Mouse (Mus musculus) liver, adult 2 months (tissue): ENCODE data around the gene Ubtd2. TPM values are rescaled to one million over a fixed set of nuclear protein-coding genes. Genes with fewer than 3 reads are reported as not detected.

Experiments used
- DNase-seq: peaks from one replicate; pipeline ENCODE4 v3.0.0-alpha.2; 2011; ENCODE audit warnings: low read depth, low spot score; ENCODE audit errors: extremely low read depth
- H3K27ac ChIP-seq: fragments of 200-500 bp; replicated peaks from 2 replicates; pipeline ENCODE4 v1.5.1; 2012; ENCODE audit warnings: low read depth, mild to moderate bottlenecking, control low read depth, inconsistent platforms, low read length; ENCODE audit not compliant: insufficient read depth
- H3K27me3 ChIP-seq: fragments of 200-500 bp; 2 replicates; pipeline ENCODE4 v1.6.1; 2012; ENCODE audit warnings: mild to moderate bottlenecking, moderate library complexity, low read length, inconsistent platforms; ENCODE audit not compliant: control insufficient read depth, insufficient read depth
- H3K36me3 ChIP-seq: fragments of 200-500 bp; 2 replicates; pipeline ENCODE4 v1.6.1; 2012; ENCODE audit warnings: low read length, inconsistent platforms; ENCODE audit not compliant: control insufficient read depth, insufficient read depth
- H3K4me1 ChIP-seq: fragments of 200-500 bp; 2 replicates; pipeline ENCODE4 v1.6.1; 2011; ENCODE audit warnings: low read length; ENCODE audit not compliant: control insufficient read depth, insufficient read depth
- H3K4me3 ChIP-seq: fragments of 200-500 bp; 2 replicates; pipeline ENCODE4 v1.5.1; 2011; ENCODE audit warnings: low read depth, mild to moderate bottlenecking, control low read depth, low read length, moderate library complexity; ENCODE audit not compliant: insufficient read depth
- H3K79me2 ChIP-seq: fragments of 200-500 bp; 2 replicates; pipeline ENCODE4 v1.6.1; 2012; ENCODE audit warnings: inconsistent platforms, mild to moderate bottlenecking, low read length, moderate library complexity; ENCODE audit not compliant: control insufficient read depth, insufficient read depth
- H3K9ac ChIP-seq: fragments of 200-500 bp; 2 replicates; pipeline ENCODE4 v1.6.1; 2012; ENCODE audit warnings: low read depth, mild to moderate bottlenecking, control low read depth, inconsistent platforms, low read length
- CTCF ChIP-seq: fragments of 200-500 bp; IDR thresholded peaks from 2 replicates; pipeline ENCODE4 v1.5.1; 2011; ENCODE audit warnings: low read depth, low read length, control low read depth
- POLR2A ChIP-seq: fragments of 200-500 bp; IDR thresholded peaks from 2 replicates; pipeline ENCODE4 v1.6.1; 2011; ENCODE audit warnings: low read length, control low read depth; ENCODE audit not compliant: insufficient read depth; ENCODE audit errors: extremely low read depth
- WGBS: fragments of 180-500 bp; shearing (Covaris S2); methylation state at CpG from one replicate; pipeline ENCODE4 v1.1.7; 2018; 5-methylcytosine and 5-hydroxymethylcytosine counted together
- polyA plus RNA-seq: library from polyadenylated mRNA; depleted of rRNA; stranded (reverse); fragments of >200 nt; gene quantifications from 2 replicates; pipeline ENCODE4 v1.2.3, GENCODE M21; 2012
- total RNA-seq: library from RNA; depleted of rRNA; stranded (reverse); fragments of >200 nt; gene quantifications from 2 replicates; pipeline ENCODE4 v1.2.3, GENCODE M21; 2014

Ubtd2 gene
- total and polyA plus RNA-seq, 2 experiments, result 1.5 to 1.8 TPM

DNA sequence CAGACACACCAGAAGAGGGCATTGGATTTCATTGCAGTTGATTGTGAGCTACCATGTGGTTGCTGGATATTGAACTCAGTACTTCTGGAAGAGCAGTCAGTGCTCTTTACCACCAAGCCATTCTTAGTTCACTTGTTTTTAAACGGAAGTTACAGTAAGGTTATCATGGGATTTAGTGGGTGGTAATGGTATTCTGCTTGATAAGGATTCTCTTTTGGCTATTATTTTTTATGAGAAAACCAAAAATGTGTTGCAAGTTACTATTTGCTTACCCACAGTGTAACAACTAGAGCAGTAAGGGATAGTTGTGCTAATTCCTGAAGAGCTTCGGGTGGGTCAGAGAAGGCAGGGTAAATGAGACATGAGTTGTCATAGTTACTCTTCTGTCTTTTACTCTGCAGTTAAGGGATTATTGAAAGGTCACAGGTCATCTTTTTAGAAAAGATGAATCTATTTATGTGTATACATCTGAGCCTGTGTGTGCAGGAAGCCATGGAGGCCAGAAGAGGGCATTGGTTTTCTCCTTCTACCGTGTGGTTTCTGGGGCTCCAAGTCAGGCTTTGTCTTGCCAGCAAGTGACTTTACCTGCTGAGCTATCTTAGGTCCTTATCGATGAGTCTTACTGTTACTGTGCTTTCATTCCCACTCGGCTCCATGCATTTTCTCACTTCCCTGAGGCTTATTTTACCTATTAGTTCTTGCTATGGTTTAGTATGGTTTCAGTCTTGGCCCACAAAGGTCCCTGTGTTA is 20.5 kb downstream of the Ubtd2 start:
- Histone ChIP-seq H3K9ac (no peak overlapping the region), H3K36me3 (no peaks in the 10 kb centered on the region), H3K79me2 (peaks cover 8% of the 10 kb centered on the region; the same call in 1 of the 2 replicates), H3K27ac (no peak overlapping the region), H3K4me3 (no peak overlapping the region), H3K27me3 (no peaks in the 10 kb centered on the region), H3K4me1 (no peaks in the 10 kb centered on the region; the same call in 1 of the 2 replicates)
- TF ChIP-seq CTCF (no peak), POLR2A (no peak)
- no peak for DNase-seq
- 89% methylated on average over 5 of the region's 5 CpGs for WGBS

DNA sequence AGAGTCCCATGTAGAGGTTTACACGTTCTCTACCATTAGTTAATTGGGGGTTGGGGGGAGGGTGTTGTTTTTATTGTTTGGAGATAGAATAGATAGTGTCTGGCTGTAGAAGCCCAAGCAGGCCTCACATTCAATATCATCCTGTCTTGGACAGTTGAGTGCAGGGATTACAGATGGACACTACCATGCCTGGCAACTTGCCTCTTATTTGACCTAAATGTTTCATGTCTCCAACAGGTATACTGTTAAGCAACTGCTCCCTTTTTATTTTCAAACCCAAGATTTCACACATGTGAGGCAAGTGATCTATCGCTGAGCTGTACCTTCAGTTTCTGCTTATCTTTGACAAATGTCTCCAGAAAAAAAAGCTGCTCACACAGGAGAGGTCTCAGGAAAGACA is 26.4 kb downstream of the Ubtd2 start:
- H3K9ac ChIP-seq, result no peak overlapping the region
- no peak overlapping the region for H3K27ac ChIP-seq
- no peak overlapping the region for H3K4me3 ChIP-seq
- TF ChIP-seq POLR2A (no peak), CTCF (no peak)
- no peaks in the 10 kb centered on the region; the same call in 1 of the 2 replicates for H3K4me1 ChIP-seq
- peaks cover 2% of the 10 kb centered on the region; the same call in 1 of the 2 replicates for H3K79me2 ChIP-seq
- 67% methylated on average over 2 of the region's 2 CpGs for WGBS
- DNase-seq, result no peak
- no peaks in the 10 kb centered on the region for H3K36me3 ChIP-seq
- H3K27me3 ChIP-seq, result no peaks in the 10 kb centered on the region

DNA sequence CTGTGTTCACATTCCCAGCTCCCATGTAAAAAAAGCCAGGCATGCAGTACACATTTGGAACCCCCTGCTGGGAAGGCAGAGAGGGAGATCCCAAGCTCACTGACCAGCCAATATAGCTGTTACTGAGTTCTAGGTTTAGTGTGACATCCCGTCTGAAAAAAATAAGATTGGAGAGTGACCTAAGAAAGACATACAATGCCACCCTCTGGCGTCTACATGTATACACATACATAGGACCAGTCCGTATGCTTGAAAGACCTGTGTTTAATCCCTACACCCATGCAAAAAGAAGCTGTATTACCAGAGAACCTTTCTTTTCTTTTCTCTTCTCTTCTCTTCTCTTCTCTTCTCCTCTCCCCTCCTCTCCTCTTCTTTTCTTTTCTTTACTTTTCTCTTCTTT is 30.1 kb downstream of the Ubtd2 start:
- TF ChIP-seq CTCF, result no peak
- no peak for TF ChIP-seq POLR2A
- Histone ChIP-seq H3K4me1 (no peaks in the 10 kb centered on the region), H3K36me3 (no peaks in the 10 kb centered on the region), H3K79me2 (no peaks in the 10 kb centered on the region), H3K9ac (no peak overlapping the region), H3K4me3 (no peak overlapping the region), H3K27ac (no peak overlapping the region), H3K27me3 (no peaks in the 10 kb centered on the region)
- WGBS, result 64% methylated on average over 3 of the region's 3 CpGs
- DNase-seq, result no peak

DNA sequence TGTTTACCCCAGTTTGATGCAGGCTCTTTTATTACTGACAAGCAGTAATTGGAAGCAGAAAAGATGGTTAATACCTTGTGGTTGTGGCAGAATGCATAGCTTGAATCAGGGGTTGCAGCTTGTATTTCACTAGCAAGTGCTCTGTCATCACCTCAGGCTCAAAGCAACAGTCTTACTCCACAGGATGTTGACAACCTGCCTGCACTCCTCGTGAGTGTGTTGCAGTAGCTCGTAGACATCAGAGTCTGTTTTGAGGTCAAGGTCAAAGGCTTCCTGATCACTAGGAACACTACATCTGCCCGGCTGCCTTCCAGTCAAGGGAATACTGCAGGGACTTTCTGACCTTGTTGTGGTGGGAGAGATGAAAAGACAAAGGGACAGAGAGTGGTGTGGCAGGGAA is 31.5 kb downstream of the Ubtd2 start:
- no peak overlapping the region for H3K27ac ChIP-seq
- no peak for DNase-seq
- H3K36me3 ChIP-seq, result no peaks in the 10 kb centered on the region
- no peaks in the 10 kb centered on the region for H3K4me1 ChIP-seq
- no peaks in the 10 kb centered on the region for H3K79me2 ChIP-seq
- H3K4me3 ChIP-seq, result no peak overlapping the region
- H3K27me3 ChIP-seq, result no peaks in the 10 kb centered on the region
- 13% methylated on average over 3 of the region's 3 CpGs for WGBS
- TF ChIP-seq POLR2A (no peak), CTCF (no peak)
- H3K9ac ChIP-seq, result no peak overlapping the region

DNA sequence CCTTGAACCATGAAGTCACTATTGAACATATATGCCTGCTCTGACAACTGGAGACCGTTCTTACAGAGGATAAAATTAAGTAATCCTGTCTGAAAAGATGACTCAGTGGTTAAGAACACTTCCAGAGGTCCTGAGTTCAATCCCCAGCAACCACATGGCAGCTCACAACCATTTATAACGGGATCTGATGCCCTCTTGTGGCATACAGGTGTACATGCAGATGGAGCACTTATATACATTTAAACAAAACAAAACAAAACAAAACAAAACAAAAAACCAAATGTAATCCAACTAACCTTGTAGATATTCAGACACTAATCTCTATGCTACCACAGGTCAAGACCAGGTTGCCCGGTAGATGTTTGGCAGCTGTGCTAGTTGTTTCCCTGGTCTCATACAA is 32.3 kb downstream of the Ubtd2 start:
- H3K27me3 ChIP-seq, result no peaks in the 10 kb centered on the region
- no peak for DNase-seq
- H3K79me2 ChIP-seq, result no peaks in the 10 kb centered on the region
- no peak overlapping the region for H3K9ac ChIP-seq
- TF ChIP-seq CTCF, result no peak
- no peak for TF ChIP-seq POLR2A
- H3K27ac ChIP-seq, result no peak overlapping the region
- no peak overlapping the region for H3K4me3 ChIP-seq
- no peaks in the 10 kb centered on the region for H3K4me1 ChIP-seq
- 96% methylated on average over 3 of the region's 3 CpGs for WGBS
- H3K36me3 ChIP-seq, result no peaks in the 10 kb centered on the region

DNA sequence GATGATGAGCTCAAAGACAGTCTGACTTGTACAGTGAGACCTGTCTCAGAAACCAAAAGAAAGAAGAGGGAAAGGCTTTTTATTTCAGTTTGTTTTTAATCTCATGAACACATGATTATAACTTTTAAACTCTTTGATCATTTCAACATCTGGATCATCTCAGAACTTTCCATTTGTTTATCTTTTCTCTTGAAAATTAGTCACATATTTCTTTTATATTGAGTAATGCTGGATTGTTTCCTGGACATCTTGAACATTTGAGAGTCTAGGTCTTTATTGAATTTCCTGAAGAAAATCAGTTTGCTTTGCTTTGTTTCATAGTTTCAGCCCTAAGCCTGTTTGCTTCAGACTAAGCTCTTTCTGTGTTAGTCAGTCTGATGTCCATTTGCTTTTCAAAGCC is 33.2 kb downstream of the Ubtd2 start:
- H3K79me2 ChIP-seq, result no peaks in the 10 kb centered on the region
- TF ChIP-seq CTCF (no peak), POLR2A (no peak)
- no peak overlapping the region for H3K9ac ChIP-seq
- H3K27me3 ChIP-seq, result no peaks in the 10 kb centered on the region
- no peak overlapping the region for H3K27ac ChIP-seq
- H3K4me3 ChIP-seq, result no peak overlapping the region
- no peak for DNase-seq
- H3K36me3 ChIP-seq, result no peaks in the 10 kb centered on the region
- peaks cover 2% of the 10 kb centered on the region; the same call in 1 of the 2 replicates for H3K4me1 ChIP-seq
